Mouse (Mus musculus): Measurements from ENCODE around the gene Tube1.
"Not testable (repeated sequence)": the region's sequence is repeated elsewhere in the genome, so short reads cannot be mapped to it uniquely, and the experiment has no call there.

The Tube1 gene

GRCm38 (mm10) chr10:39170181-39170580, 36.4 kb downstream of the Tube1 start:
- DNase-seq = peak; percentile 81

DNA sequence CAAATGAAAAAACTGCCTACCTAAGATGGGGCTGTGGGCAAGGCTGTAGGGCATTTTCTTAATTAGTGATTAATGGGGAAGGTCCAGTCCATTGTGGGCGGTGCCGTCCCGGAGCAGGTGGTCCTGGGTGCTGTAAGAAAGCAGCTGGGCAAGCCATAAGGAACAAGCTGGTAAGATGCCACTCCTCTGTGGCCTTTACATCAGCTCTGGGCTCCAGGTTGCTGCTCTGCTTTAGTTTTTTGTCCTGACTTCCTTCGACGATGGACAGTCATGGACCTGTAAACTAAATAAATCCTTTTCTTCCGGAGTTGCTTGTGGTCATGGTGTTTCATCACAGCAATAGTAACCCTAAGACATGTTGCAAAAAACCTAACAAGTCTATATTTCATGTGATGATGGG, 36.9 kb downstream of the Tube1 start:
- peak; percentile 15 for DNase-seq

GRCm38 (mm10) chr10:39171134-39171533, 37.4 kb downstream of the Tube1 start:
- DNase-seq = peak; percentile 94

DNA sequence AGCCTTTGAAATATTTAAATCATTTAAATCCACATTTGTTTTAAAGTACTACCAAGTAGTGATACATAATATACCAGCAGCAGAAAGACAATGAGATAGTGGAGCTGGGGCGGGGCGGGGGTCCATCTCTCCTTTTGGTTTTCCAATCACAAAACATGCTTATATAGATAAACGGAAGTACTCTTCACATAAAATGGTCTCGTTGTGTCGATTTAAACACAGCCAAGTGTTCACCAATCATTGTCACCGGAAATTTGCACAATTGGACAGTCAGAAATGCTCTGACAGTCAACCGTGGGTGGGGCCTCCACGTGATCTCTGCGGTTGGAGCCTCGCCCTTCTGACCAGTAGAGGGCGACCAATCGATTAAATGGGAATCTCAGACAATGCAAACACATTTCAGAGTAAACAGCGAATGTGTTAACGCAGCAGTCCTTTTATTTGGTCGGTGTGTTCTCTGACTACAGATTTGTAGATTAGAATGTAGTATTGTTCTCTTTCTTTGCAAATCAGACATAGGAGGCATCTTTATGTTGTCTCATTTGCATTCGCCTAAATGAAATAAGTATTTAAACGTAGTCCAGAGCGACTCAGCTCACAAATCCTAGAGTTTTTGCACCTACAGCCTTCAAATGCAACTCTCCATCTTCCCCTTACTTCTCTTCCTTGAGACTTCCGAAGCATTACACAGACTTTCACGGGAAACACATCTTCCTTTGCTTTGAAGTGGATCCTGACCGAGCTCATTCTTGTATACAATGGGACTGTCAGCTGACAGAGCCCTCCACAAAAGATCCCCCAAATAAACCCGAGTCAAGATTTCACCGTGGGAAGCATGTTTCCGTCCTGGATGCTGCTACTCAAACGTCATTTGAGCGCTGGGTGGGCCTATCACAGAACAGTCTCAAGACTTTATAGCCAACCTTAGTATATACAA, 38.1 kb downstream of the Tube1 start:
- DNase-seq = peak; percentile 91

- DNase-seq = peak; percentile 17
Measured at GRCm38 (mm10) chr10:39172540-39172931, 38.8 kb downstream of the Tube1 start.

GRCm38 (mm10) chr10:39173077-39173476, 39.3 kb downstream of the Tube1 start:
- peak; percentile 77 for DNase-seq

DNA sequence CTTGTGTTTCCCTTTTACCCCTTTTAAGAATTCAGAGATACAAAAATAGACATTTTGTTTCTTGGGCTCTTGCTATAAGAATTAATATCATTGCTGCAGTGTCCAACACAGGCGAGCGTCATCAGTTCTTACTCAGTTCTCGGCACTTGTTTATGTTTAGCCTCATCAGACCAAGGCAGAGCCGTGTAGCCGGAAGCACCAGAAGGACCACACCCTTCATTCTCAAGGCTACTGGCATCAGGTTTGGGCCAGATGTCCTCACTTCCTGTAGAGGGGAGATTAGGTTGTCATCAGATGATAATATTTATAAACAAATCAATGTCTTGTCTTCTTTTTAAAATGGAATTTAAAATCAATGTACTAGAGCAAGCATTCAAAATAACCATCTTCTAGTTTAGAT, 43.2 kb downstream of the Tube1 start:
- no peak for DNase-seq

DNA sequence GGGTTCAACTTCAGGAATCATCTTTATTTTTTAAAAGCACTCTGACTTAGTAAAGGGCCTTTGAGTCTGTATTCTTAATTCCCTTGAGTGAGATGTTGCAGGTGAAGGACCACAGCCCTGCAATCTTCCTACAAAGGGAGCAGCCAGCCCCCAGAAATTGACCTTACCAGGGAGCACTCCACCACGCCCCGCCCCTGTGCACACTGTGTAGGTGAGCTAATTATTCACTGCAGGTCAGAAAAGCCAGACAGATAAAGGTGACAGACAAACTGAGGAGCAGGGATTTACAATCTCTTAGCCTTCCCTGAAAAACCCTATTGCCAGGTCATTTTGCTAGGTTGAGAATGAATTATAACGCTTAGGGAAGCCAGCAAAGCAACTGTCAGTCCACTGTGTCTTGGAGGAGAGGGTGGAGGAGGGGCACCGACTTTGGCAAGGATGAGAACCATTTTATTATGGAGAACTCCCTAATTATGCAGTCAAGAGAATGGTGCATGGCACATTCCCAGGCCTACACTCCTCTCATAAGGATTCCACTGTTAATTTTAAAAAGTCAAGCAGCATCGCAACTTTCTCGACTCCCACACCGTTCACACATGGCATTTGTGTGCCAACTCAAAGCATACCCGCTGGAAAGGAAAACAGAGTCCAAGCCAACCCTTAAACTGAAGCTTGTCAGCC, 51.2 kb downstream of the Tube1 start:
- peak; percentile 20 for DNase-seq

DNA sequence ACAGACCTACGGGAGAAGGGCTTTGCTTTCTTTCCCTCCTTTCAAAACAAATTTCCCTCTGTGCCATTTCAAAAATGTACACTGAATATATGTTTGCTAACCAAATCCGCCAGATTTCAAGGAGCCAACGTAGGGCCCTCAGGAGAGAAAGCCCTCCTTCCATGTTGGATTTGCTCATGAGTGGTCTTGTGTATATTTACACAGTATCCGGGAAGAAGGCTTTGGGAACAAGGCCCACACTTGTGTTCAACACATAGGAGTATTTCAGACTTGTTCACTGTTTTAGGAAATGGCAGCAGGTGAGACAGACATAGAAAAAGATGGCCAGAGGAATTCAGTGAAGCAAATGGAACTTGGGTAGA, 51.8 kb downstream of the Tube1 start:
- no peak for DNase-seq

DNA sequence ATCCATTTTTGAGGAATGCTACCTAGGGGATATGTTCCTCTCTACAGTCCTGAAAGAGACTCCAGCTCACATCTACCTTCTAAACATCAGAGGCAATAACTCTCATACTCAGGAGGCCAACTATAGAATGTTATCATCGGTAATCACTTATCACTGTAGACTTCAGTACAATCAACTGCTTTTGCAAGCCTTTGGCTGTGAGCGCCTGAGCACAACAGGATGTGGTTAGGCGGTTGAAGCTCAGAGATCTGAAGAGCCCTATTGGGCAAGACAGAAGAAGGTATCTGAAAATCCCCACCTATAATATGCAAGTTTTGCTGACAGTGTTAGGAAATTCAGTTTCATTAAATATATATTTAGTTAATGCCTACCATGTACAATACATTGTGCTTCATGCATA, 58.9 kb downstream of the Tube1 start:
- DNase-seq = no peak

- not testable (repeated sequence) for DNase-seq
Measured at GRCm38 (mm10) chr10:39198216-39198615, 64.4 kb downstream of the Tube1 start.

Data from kidney, postnatal 10 days (tissue).